Mouse (Mus musculus) liver, adult 10 weeks (tissue): ENCODE data around the gene Ccdc78. TPM values are rescaled to one million over a fixed set of nuclear protein-coding genes. Genes with fewer than 3 reads are reported as not detected.

Source experiments
- polyA plus RNA-seq: library from polyadenylated mRNA; stranded (reverse); fragments of 350-450 nt; fragmentation: Illumina TruSeq; extraction: RNeasy Lipid Tissue Mini Kit (QIAGEN cat#74804); gene quantifications from one replicate; pipeline ENCODE4 v1.2.3, GENCODE M21; 2014; ENCODE audit warnings: low read depth, low replicate concordance

The Ccdc78 gene
- not detected for polyA plus RNA-seq

GRCm38 (mm10) chr17:25786280-25786679 is at the start of gene Ccdc78:
TSS of gene Ccdc78 (plus strand) at chr17:25786580.

GRCm38 (mm10) chr17:25754241-25754640 is 32.1 kb upstream of the Ccdc78 start, which contains the start of gene Msln:
TSS of gene Msln (minus strand) at chr17:25754378.

GRCm38 (mm10) chr17:25773549-25774120 is 12.7 kb upstream of the Ccdc78 start, which contains the start of gene Narfl:
TSS of gene Narfl (plus strand) at chr17:25773776.

GRCm38 (mm10) chr17:25785281-25785745 is 1.1 kb upstream of the Ccdc78 start, which contains the start of gene Haghl:
TSS of gene Haghl (minus strand) at chr17:25785673.

GRCm38 (mm10) chr17:25792615-25793014 is 6.2 kb downstream of the Ccdc78 start, which contains the start of gene Fam173a:
TSS of gene Fam173a (minus strand) at chr17:25792901.

GRCm38 (mm10) chr17:25795609-25796092 is 9.3 kb downstream of the Ccdc78 start, which contains the start of gene AC134908.4:
TSS of gene AC134908.4 (minus strand) at chr17:25795659.

GRCm38 (mm10) chr17:25796951-25797369 is 10.6 kb downstream of the Ccdc78 start, which contains the start of gene Metrn:
TSS of gene Metrn (minus strand) at chr17:25797136.

GRCm38 (mm10) chr17:25808789-25809605 is 22.6 kb downstream of the Ccdc78 start, which contains the start of gene Fbxl16:
TSS of gene Fbxl16 (plus strand) at chr17:25809085.

GRCm38 (mm10) chr17:25823452-25823851 is 37.1 kb downstream of the Ccdc78 start, which contains the start of gene Wdr24:
TSS of gene Wdr24 (plus strand) at chr17:25823627.

GRCm38 (mm10) chr17:25828712-25829557 is 42.6 kb downstream of the Ccdc78 start, which contains the start of gene Jmjd8:
TSS of gene Jmjd8 (plus strand) at chr17:25828867.

GRCm38 (mm10) chr17:25833291-25833663 is 46.9 kb downstream of the Ccdc78 start, which contains the start of gene Stub1:
TSS of gene Stub1 (minus strand) at chr17:25833404.

GRCm38 (mm10) chr17:25837076-25837410 is 50.7 kb downstream of the Ccdc78 start, which contains the start of gene Rhbdl1:
TSS of gene Rhbdl1 (minus strand) at chr17:25837295.

Other genes starting within 250 kb of the Ccdc78 start
- not detected for gene Sox8, start 215.9 kb upstream of the Ccdc78 start, polyA plus RNA-seq
- gene Lmf1, start 207.5 kb upstream of the Ccdc78 start, polyA plus RNA-seq = 2.1 TPM
- not detected for gene Gng13, start 69.4 kb upstream of the Ccdc78 start, polyA plus RNA-seq
- not detected for gene Chtf18, start 59.2 kb upstream of the Ccdc78 start, polyA plus RNA-seq
- gene Rpusd1, start 58.9 kb upstream of the Ccdc78 start, polyA plus RNA-seq = not detected
- gene Mslnl, start 50.5 kb upstream of the Ccdc78 start, polyA plus RNA-seq = not detected
- gene Msln, start 32.2 kb upstream of the Ccdc78 start, polyA plus RNA-seq = 0.53 TPM
- gene Narfl, start 12.8 kb upstream of the Ccdc78 start, polyA plus RNA-seq = 2.1 TPM
- gene Haghl, start 907 bp upstream of the Ccdc78 start, polyA plus RNA-seq = not detected
- gene Fam173a, start 6.3 kb downstream of the Ccdc78 start, polyA plus RNA-seq = 0.32 TPM
- 1.6 TPM for gene AC134908.4, start 9.1 kb downstream of the Ccdc78 start, polyA plus RNA-seq
- gene Metrn, start 10.6 kb downstream of the Ccdc78 start, polyA plus RNA-seq = not detected
- not detected for gene Fbxl16, start 22.5 kb downstream of the Ccdc78 start, polyA plus RNA-seq
- gene Wdr24, start 37.0 kb downstream of the Ccdc78 start, polyA plus RNA-seq = 0.64 TPM
- 5.3 TPM for gene Jmjd8, start 42.3 kb downstream of the Ccdc78 start, polyA plus RNA-seq
- 5.4 TPM for gene Stub1, start 46.8 kb downstream of the Ccdc78 start, polyA plus RNA-seq
- not detected for gene Rhbdl1, start 50.7 kb downstream of the Ccdc78 start, polyA plus RNA-seq
- not detected for gene Gm20683, start 55.2 kb downstream of the Ccdc78 start, polyA plus RNA-seq
- 9.5 TPM for gene Rhot2, start 58.3 kb downstream of the Ccdc78 start, polyA plus RNA-seq
- 0.45 TPM for gene Wdr90, start 74.9 kb downstream of the Ccdc78 start, polyA plus RNA-seq
- gene Mcrip2, start 82.2 kb downstream of the Ccdc78 start, polyA plus RNA-seq = 3.8 TPM
- gene Mettl26, start 88.5 kb downstream of the Ccdc78 start, polyA plus RNA-seq = 13.0 TPM
- gene Wfikkn1, start 94.3 kb downstream of the Ccdc78 start, polyA plus RNA-seq = not detected
- gene Rab40c, start 133.1 kb downstream of the Ccdc78 start, polyA plus RNA-seq = 0.74 TPM
- gene Pigq, start 158.4 kb downstream of the Ccdc78 start, polyA plus RNA-seq = 14.8 TPM
- gene Nhlrc4, start 158.4 kb downstream of the Ccdc78 start, polyA plus RNA-seq = not detected
- gene A930017K11Rik, start 166.0 kb downstream of the Ccdc78 start, polyA plus RNA-seq = not detected
- gene Capn15, start 199.2 kb downstream of the Ccdc78 start, polyA plus RNA-seq = 0.77 TPM